Mouse (Mus musculus): ENCODE results near the gene Dtx4. TPM values are rescaled to one million over a fixed set of nuclear protein-coding genes. Genes with fewer than 3 reads are reported as not detected.

Gene Dtx4
- polyA plus RNA-seq, 1 experiment from 2014 or later = 1.4 TPM

Other genes starting within 250 kb of the Dtx4 start
- gene Olfr235, start 240.4 kb downstream of the Dtx4 start, polyA plus RNA-seq (2016; fragmentation: Nextera tagmentation; extraction: Ambion mirVana) = not detected in 2 replicates
- gene Olfr1434, start 221.6 kb downstream of the Dtx4 start, polyA plus RNA-seq (2016; fragmentation: Nextera tagmentation; extraction: Ambion mirVana) = not detected in 2 replicates
- not detected in 2 replicates for gene Olfr1436, start 202.3 kb downstream of the Dtx4 start, polyA plus RNA-seq (2016; fragmentation: Nextera tagmentation; extraction: Ambion mirVana)
- gene Olfr1437, start 176.4 kb downstream of the Dtx4 start, polyA plus RNA-seq (2016; fragmentation: Nextera tagmentation; extraction: Ambion mirVana) = not detected in 2 replicates
- gene Olfr1438-ps1, start 165.5 kb downstream of the Dtx4 start, polyA plus RNA-seq (2016; fragmentation: Nextera tagmentation; extraction: Ambion mirVana) = not detected in 2 replicates
- gene Olfr1440, start 114.2 kb downstream of the Dtx4 start, polyA plus RNA-seq (2016; fragmentation: Nextera tagmentation; extraction: Ambion mirVana) = not detected in 2 replicates
- gene Olfr1441, start 84.0 kb downstream of the Dtx4 start, polyA plus RNA-seq (2016; fragmentation: Nextera tagmentation; extraction: Ambion mirVana) = not detected in 2 replicates
- not detected in 2 replicates for gene Pfpl, start 73.5 kb downstream of the Dtx4 start, polyA plus RNA-seq (2016; fragmentation: Nextera tagmentation; extraction: Ambion mirVana)
- gene Mpeg1, start 40.7 kb downstream of the Dtx4 start, polyA plus RNA-seq (2016; fragmentation: Nextera tagmentation; extraction: Ambion mirVana) = 0.06 and 0.18 TPM in 2 replicates
- 21.0 and 21.8 TPM in 2 replicates for gene Fam111a, start 44.3 kb upstream of the Dtx4 start, polyA plus RNA-seq (2016; fragmentation: Nextera tagmentation; extraction: Ambion mirVana)
- gene Gm4952, start 98.5 kb upstream of the Dtx4 start, polyA plus RNA-seq (2016; fragmentation: Nextera tagmentation; extraction: Ambion mirVana) = 0.08 and 0.15 TPM in 2 replicates
- not detected in 2 replicates for gene Glyat, start 131.9 kb upstream of the Dtx4 start, polyA plus RNA-seq (2016; fragmentation: Nextera tagmentation; extraction: Ambion mirVana)
- gene Olfr1442, start 169.0 kb upstream of the Dtx4 start, polyA plus RNA-seq (2016; fragmentation: Nextera tagmentation; extraction: Ambion mirVana) = not detected in 2 replicates
- not detected in 2 replicates for gene Olfr1443, start 176.7 kb upstream of the Dtx4 start, polyA plus RNA-seq (2016; fragmentation: Nextera tagmentation; extraction: Ambion mirVana)
- gene Keg1, start 194.3 kb upstream of the Dtx4 start, polyA plus RNA-seq (2016; fragmentation: Nextera tagmentation; extraction: Ambion mirVana) = not detected in 2 replicates